Mouse (Mus musculus) liver, adult (tissue): ENCODE measurements around the gene Zfy1.
"Not testable (repeated sequence)": the region's sequence is repeated elsewhere in the genome, so short reads cannot be mapped to it uniquely, and the experiment has no call there.

Experiments
- GATA4 ChIP-seq: IDR thresholded peaks from 2 replicates; pipeline ENCODE4 v1.6.1; 2014; ENCODE audit warnings: mild to moderate bottlenecking, low read length; ENCODE audit not compliant: insufficient replicate concordance

Zfy1 gene

DNA sequence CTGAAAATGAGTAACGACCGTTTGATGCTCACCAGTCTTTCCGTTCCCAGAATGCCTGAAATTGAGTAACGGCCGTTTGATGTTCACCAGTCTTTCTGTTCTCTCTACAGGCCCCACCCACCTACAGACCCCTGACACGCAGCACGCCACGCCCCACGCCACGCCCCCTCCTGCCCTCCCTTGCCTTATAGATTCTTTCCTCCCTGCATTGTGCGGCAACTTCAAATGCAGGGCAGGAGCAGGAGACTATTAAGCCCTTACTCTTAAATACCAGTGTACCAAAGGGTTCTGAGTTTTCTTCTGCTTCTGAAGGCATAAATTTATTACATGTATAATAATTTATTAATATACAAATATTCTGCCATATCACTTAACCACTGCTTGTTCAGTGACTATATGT lies at the start of gene Zfy1:
Zfy1 (minus strand) TSS at position 101 of the 400 bp plus-strand sequence.
- not testable (repeated sequence) for TF ChIP-seq GATA4

GRCm38 (mm10) chrY:818396-818795 lies 21.2 kb upstream of the Zfy1 start, which contains the start of gene Uba1y:
TSS of gene Uba1y (plus strand) at chrY:818649.
- TF ChIP-seq GATA4: no peak

- TF ChIP-seq GATA4: no peak
These were observed 11.9 kb upstream of the Zfy1 start for GRCm38 (mm10) chrY:808991-809661.
